Mouse (Mus musculus) liver, postnatal 0 days (tissue): ENCODE results near the gene Plxnc1. TPM values are rescaled to one million over a fixed set of nuclear protein-coding genes. Genes with fewer than 3 reads are reported as not detected.

ENCODE experiments used
- ATAC-seq: fragments of 200-750 bp; cut with Nextera tagmentation; 2 replicates; pipeline ENCODE4 v1.8.0; 2017; ENCODE audit warnings: mild to moderate bottlenecking, moderate library complexity
- DNase-seq: peaks from one replicate; pipeline ENCODE4 v3.0.0-alpha.2; 2016
- H3K27ac ChIP-seq: fragments of 300-500 bp; sonication (generic); 2 replicates; pipeline ENCODE4 v1.5.1; 2014; ENCODE audit warnings: antibody characterized with exemption, moderate library complexity, mild to moderate bottlenecking, low read depth
- H3K27me3 ChIP-seq: fragments of 300-500 bp; sonication (generic); 2 replicates; pipeline ENCODE4 v1.6.1; 2014; ENCODE audit warnings: low read length, control low read depth, mixed read lengths; ENCODE audit not compliant: insufficient read depth
- H3K36me3 ChIP-seq: fragments of 300-500 bp; sonication (generic); replicated peaks from 2 replicates; pipeline ENCODE4 v1.6.1; 2014; ENCODE audit warnings: mild to moderate bottlenecking, control low read depth, low read length, moderate library complexity, mixed read lengths; ENCODE audit not compliant: insufficient read depth
- H3K4me1 ChIP-seq: fragments of 300-500 bp; sonication (generic); 2 replicates; pipeline ENCODE4 v1.6.1; 2014; ENCODE audit warnings: antibody characterized with exemption, mild to moderate bottlenecking, control low read depth; ENCODE audit not compliant: insufficient read depth
- H3K4me2 ChIP-seq: fragments of 300-500 bp; sonication (generic); 2 replicates; pipeline ENCODE4 v1.6.1; 2014; ENCODE audit warnings: low read depth, mild to moderate bottlenecking, low read length, moderate library complexity, mixed read lengths
- H3K4me3 ChIP-seq: fragments of 300-500 bp; sonication (generic); 2 replicates; pipeline ENCODE4 v1.5.1; 2014; ENCODE audit warnings: low read depth, low read length
- H3K9ac ChIP-seq: fragments of 300-500 bp; sonication (generic); replicated peaks from 2 replicates; pipeline ENCODE4 v1.6.1; 2014; ENCODE audit warnings: mild to moderate bottlenecking, moderate library complexity
- H3K9me3 ChIP-seq: fragments of 300-500 bp; sonication (generic); 2 replicates; pipeline ENCODE4 v1.6.1; 2016; ENCODE audit warnings: mild to moderate bottlenecking, control low read depth, low read length, mixed read lengths
- CTCF ChIP-seq: sonication (generic); IDR thresholded peaks from 2 replicates; pipeline ENCODE4 v1.5.1; 2016; ENCODE audit warnings: antibody characterized with exemption, low read depth
- EP300 ChIP-seq: IDR thresholded peaks from 2 replicates; pipeline ENCODE4 v1.6.1; 2016; ENCODE audit warnings: antibody characterized with exemption, low read depth, mild to moderate bottlenecking
- WGBS: fragments of 180-500 bp; shearing (Covaris S2); extraction: QIAGEN DNeasy Blood & Tissue Kit; methylation state at CpG from one replicate; pipeline ENCODE4 v1.1.7; 2014; ENCODE audit not compliant: insufficient replicate concordance; 5-methylcytosine and 5-hydroxymethylcytosine counted together
- polyA plus RNA-seq: library from polyadenylated mRNA; unstranded; fragments of >200 nt; fragmentation: Nextera tagmentation; extraction: Ambion mirVana; gene quantifications from 2 replicates; pipeline ENCODE4 v1.2.1, GENCODE M21; 2015

Plxnc1 gene
- polyA plus RNA-seq, 1 experiment from 2014 or later, result 2.8 TPM

- H3K4me1 ChIP-seq, result peaks cover 8% of the 10 kb centered on the region; the same call in 1 of the 2 replicates
- no peaks in the 10 kb centered on the region for H3K9me3 ChIP-seq
- no peak for TF ChIP-seq EP300
- TF ChIP-seq CTCF, result no peak
- 66% methylated on average over 6 of the region's 6 CpGs for WGBS
- no peak overlapping the region for H3K4me2 ChIP-seq
- H3K27ac ChIP-seq, result 0 out of 2 replicates have a peak overlapping the region, but pooled peaks have one; percentile 1
- ATAC-seq, result no peak
- 0 out of 2 replicates have a peak, but pooled peaks cover 1% of the 10 kb centered on the region for H3K36me3 ChIP-seq
- no peaks in the 10 kb centered on the region for H3K27me3 ChIP-seq
- no peak overlapping the region for H3K4me3 ChIP-seq
- no peak overlapping the region for H3K9ac ChIP-seq
- no peak for DNase-seq
Measured at GRCm38 (mm10) chr10:94848344-94848743, 96.3 kb downstream of the Plxnc1 start.

GRCm38 (mm10) chr10:94846501-94847105, 98.0 kb downstream of the Plxnc1 start:
- ATAC-seq, result peak; percentile 43; the same call in 1 of the 2 replicates
- Histone ChIP-seq H3K4me1 (peaks cover 8% of the 10 kb centered on the region; the same call in 1 of the 2 replicates), H3K9ac (no peak overlapping the region), H3K27me3 (no peaks in the 10 kb centered on the region), H3K4me2 (no peak overlapping the region), H3K36me3 (peaks cover 5% of the 10 kb centered on the region; the same call in 1 of the 2 replicates), H3K9me3 (no peaks in the 10 kb centered on the region), H3K27ac (peak overlapping the region; percentile 64), H3K4me3 (no peak overlapping the region)
- TF ChIP-seq CTCF (no peak), EP300 (no peak)
- 71% methylated on average over 8 of the region's 8 CpGs for WGBS
- peak; percentile 34 for DNase-seq

GRCm38 (mm10) chr10:94844692-94845091, 99.9 kb downstream of the Plxnc1 start:
- no peaks in the 10 kb centered on the region for H3K9me3 ChIP-seq
- no peak overlapping the region for H3K9ac ChIP-seq
- WGBS, result 57% methylated on average over 6 of the region's 6 CpGs
- no peak for TF ChIP-seq CTCF
- no peak for TF ChIP-seq EP300
- DNase-seq (no peak), ATAC-seq (no peak)
- peak overlapping the region; percentile 71 for H3K27ac ChIP-seq
- H3K4me3 ChIP-seq, result no peak overlapping the region
- peaks cover 8% of the 10 kb centered on the region; the same call in 1 of the 2 replicates for H3K4me1 ChIP-seq
- H3K4me2 ChIP-seq, result no peak overlapping the region
- no peaks in the 10 kb centered on the region for H3K27me3 ChIP-seq
- peaks cover 5% of the 10 kb centered on the region; the same call in 1 of the 2 replicates for H3K36me3 ChIP-seq

GRCm38 (mm10) chr10:94835874-94836273, 108.8 kb downstream of the Plxnc1 start:
- ATAC-seq, result no peak

GRCm38 (mm10) chr10:94829407-94829806, 115.2 kb downstream of the Plxnc1 start:
- H3K36me3 ChIP-seq, result 0 out of 2 replicates have a peak, but pooled peaks cover 3% of the 10 kb centered on the region
- peak; percentile 79 for DNase-seq

More at GRCm38 (mm10) chr10:94835874-94836273, 108.8 kb downstream of the Plxnc1 start:
- Histone ChIP-seq H3K36me3 (0 out of 2 replicates have a peak, but pooled peaks cover 3% of the 10 kb centered on the region), H3K27me3 (no peaks in the 10 kb centered on the region), H3K9me3 (no peaks in the 10 kb centered on the region), H3K4me3 (no peak overlapping the region), H3K27ac (no peak overlapping the region), H3K4me1 (no peaks in the 10 kb centered on the region), H3K4me2 (no peak overlapping the region), H3K9ac (no peak overlapping the region)
- TF ChIP-seq CTCF (no peak), EP300 (no peak)
- DNase-seq, result no peak
- WGBS, result 75% methylated on average over 9 of the region's 9 CpGs

GRCm38 (mm10) chr10:94828734-94829230, 115.9 kb downstream of the Plxnc1 start:
- Histone ChIP-seq H3K27me3 (no peaks in the 10 kb centered on the region), H3K27ac (peak overlapping the region; percentile 89), H3K4me3 (no peak overlapping the region), H3K9ac (no peak overlapping the region), H3K9me3 (no peaks in the 10 kb centered on the region), H3K4me1 (peaks cover 16% of the 10 kb centered on the region), H3K36me3 (no peaks in the 10 kb centered on the region), H3K4me2 (peak overlapping the region; percentile 58)
- no peak for TF ChIP-seq EP300
- TF ChIP-seq CTCF, result no peak
- WGBS, result 65% methylated on average over 7 of the region's 7 CpGs
- no peak for ATAC-seq
- DNase-seq, result no peak

More at GRCm38 (mm10) chr10:94829407-94829806, 115.2 kb downstream of the Plxnc1 start:
- H3K27me3 ChIP-seq, result no peaks in the 10 kb centered on the region
- peak overlapping the region; percentile 89 for H3K27ac ChIP-seq
- peaks cover 16% of the 10 kb centered on the region for H3K4me1 ChIP-seq
- H3K9me3 ChIP-seq, result no peaks in the 10 kb centered on the region
- H3K4me3 ChIP-seq, result no peak overlapping the region
- H3K9ac ChIP-seq, result no peak overlapping the region
- TF ChIP-seq EP300 (0 out of 2 replicates have a peak, but pooled peaks have one; percentile 25), CTCF (no peak)
- WGBS, result 20% methylated on average over 6 of the region's 6 CpGs
- ATAC-seq, result peak; percentile 35
- peak overlapping the region; percentile 58 for H3K4me2 ChIP-seq
